Mouse (Mus musculus): Measurements from ENCODE around the gene Elmod3.

DNA sequence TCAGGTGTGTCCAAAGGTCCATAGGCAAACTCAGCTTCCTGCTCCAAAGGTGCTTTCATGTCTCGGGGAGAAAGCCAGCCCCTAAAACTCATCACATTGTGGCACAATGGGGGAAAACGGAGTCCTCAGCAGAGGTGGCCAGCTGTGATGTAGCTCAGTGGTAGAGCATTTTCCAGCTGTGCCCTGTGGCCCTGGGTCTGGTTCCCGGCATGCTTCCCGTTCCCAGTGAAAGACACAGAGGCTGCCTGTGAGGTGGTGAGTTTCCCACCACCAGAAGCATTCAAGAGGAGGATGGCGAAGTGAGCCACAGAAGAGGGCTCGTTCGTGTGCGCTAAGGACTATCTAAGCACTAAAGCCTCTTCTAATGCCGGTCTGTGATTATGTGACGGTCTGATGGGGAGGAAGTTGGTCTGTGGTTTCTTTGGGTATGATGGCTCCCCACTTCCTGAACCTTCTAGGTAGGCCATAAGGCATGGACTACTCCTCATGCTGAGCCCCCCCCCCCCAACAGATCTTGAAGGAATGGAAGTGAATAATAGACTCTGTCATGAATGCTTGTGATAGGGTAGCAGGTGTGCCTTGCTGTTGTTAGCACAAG, 47.6 kb downstream of the Elmod3 start:
- no peak for TF ChIP-seq CTCF (IDR thresholded peaks at IDR 0.05; ENCODE audit: control insufficient read depth, insufficient read depth, insufficient replicate concordance, low read depth, low read length)
- TF ChIP-seq POLR2A (IDR thresholded peaks at IDR 0.05; ENCODE audit: control insufficient read depth, low read depth, low read length): no peak
